In genomic region chr12:73604762-73605161, GRCm38 (mm10) we compare ENCODE assay signal across 24 mouse cellular contexts. TPM values are rescaled to one million over a fixed set of nuclear protein-coding genes. Genes with fewer than 3 reads are reported as not detected.
DNase-seq lines count a peak whose midpoint lies in the region; ATAC-seq lines count a peak whose summit lies in the region.
"Had no signal": no experiment of that assay in that cellular context is flagged by ENCODE, and none has a peak within 500 bp of the region (broad histone marks: within the 10 kb centered on the region; RNA-seq: fewer than 3 reads in every experiment).

No protein-coding gene starts in this region.

- H3K36me3 ChIP-seq in heart, embryonic 10.5 days = no peaks in the 10 kb centered on the region
- no peaks in the 10 kb centered on the region for H3K36me3 ChIP-seq in hindbrain, embryonic 12.5 days
- H3K36me3 ChIP-seq: heart, embryonic 13.5 days; limb, embryonic 13.5 days; liver, embryonic 13.5 days; midbrain, embryonic 12.5 days; neural tube, embryonic 13.5 days had no signal

- WGBS in heart, embryonic 10.5 days = 54% methylated on average over 12 of the region's 12 CpGs
- WGBS in hindbrain, embryonic 12.5 days = 70% methylated on average over 12 of the region's 12 CpGs

- H3K27me3 ChIP-seq in heart, embryonic 10.5 days (ENCODE audit: insufficient read depth, poor library complexity, severe bottlenecking) = no peaks in the 10 kb centered on the region
- H3K27me3 ChIP-seq in hindbrain, embryonic 12.5 days = no peaks in the 10 kb centered on the region
- H3K27me3 ChIP-seq: heart, embryonic 13.5 days; limb, embryonic 13.5 days; liver, embryonic 13.5 days; neural tube, embryonic 13.5 days had no signal

- H3K4me3 ChIP-seq in heart, embryonic 10.5 days = no peak overlapping the region
- H3K4me3 ChIP-seq in hindbrain, embryonic 12.5 days = no peak overlapping the region
- H3K4me3 ChIP-seq: heart, embryonic 13.5 days; limb, embryonic 13.5 days; liver, embryonic 13.5 days; midbrain, embryonic 12.5 days; neural tube, embryonic 13.5 days had no signal

- H3K27ac ChIP-seq in heart, embryonic 10.5 days = no peak overlapping the region
- no peak overlapping the region for H3K27ac ChIP-seq in hindbrain, embryonic 12.5 days
- H3K27ac ChIP-seq: heart, embryonic 13.5 days; limb, embryonic 13.5 days; liver, embryonic 13.5 days; midbrain, embryonic 12.5 days; neural tube, embryonic 13.5 days had no signal

- no peak for ATAC-seq in hindbrain, embryonic 12.5 days (ENCODE audit: low FRiP score)
- ATAC-seq: forebrain, embryonic 16.5 days; hindbrain, embryonic 16.5 days had no signal

- peak; percentile 91 for DNase-seq in heart, adult 11 months
- DNase-seq in heart, embryonic 10.5 days (ENCODE audit: low spot score) = no peak
- peak; percentile 84 for DNase-seq in T-cell, adult 2 months (ENCODE audit: low spot score)
- DNase-seq in naive thymus-derived CD4-positive, alpha-beta T cell, adult 2 months (ENCODE audit: low read depth) = peak; percentile 89
- peak; percentile 74 for DNase-seq in thymus, postnatal 14 days
- no peak for DNase-seq in right cerebral cortex, postnatal 10 days (ENCODE audit: low spot score in 2 of 2)
- no peak for DNase-seq in adrenal gland, postnatal 4 days (ENCODE audit: low spot score in 2 of 2)
- DNase-seq: adrenal gland, adult 8-10 months; cerebellum, postnatal 14 days; heart, postnatal 4 days; kidney, adult 18-20 months; kidney, postnatal 14 days; liver, embryonic 13.5 days; lung, embryonic 14.5 days; right cerebral cortex, postnatal 14 days had no signal

- no peak overlapping the region for H3K4me2 ChIP-seq in hindbrain, embryonic 12.5 days (replicated peaks)
- H3K4me2 ChIP-seq: heart, embryonic 13.5 days; limb, embryonic 13.5 days; liver, embryonic 13.5 days; lung, embryonic 14.5 days; midbrain, embryonic 12.5 days; neural tube, embryonic 13.5 days had no signal

- H3K4me1 ChIP-seq in heart, embryonic 10.5 days = peaks cover 35% of the 10 kb centered on the region
- peaks cover 16% of the 10 kb centered on the region for H3K4me1 ChIP-seq in hindbrain, embryonic 12.5 days

- no peaks in the 10 kb centered on the region for H3K9me3 ChIP-seq in heart, embryonic 10.5 days
- H3K9me3 ChIP-seq in hindbrain, embryonic 12.5 days (replicated peaks) = no peaks in the 10 kb centered on the region
- H3K9me3 ChIP-seq: heart, embryonic 13.5 days; limb, embryonic 13.5 days; liver, embryonic 13.5 days; midbrain, embryonic 12.5 days; neural tube, embryonic 13.5 days had no signal

- no peak overlapping the region for H3K9ac ChIP-seq in hindbrain, embryonic 12.5 days
- H3K9ac ChIP-seq: heart, embryonic 13.5 days; limb, embryonic 13.5 days; liver, embryonic 13.5 days; lung, embryonic 14.5 days; midbrain, embryonic 12.5 days; neural tube, embryonic 13.5 days had no signal

RNA-seq across cellular contexts. Expression of gene Prkch, which starts 20.2 kb away (rescaled TPM):
- polyA plus RNA-seq in heart, embryonic 10.5 days (2016; fragmentation: Nextera tagmentation; extraction: Ambion mirVana) = 15.8 and 16.9 TPM in 2 replicates
- 10 to 100 TPM; 19.3 to 21.3 TPM for total RNA-seq in adrenal gland, postnatal 4 days (2021)
- polyA plus RNA-seq in hindbrain, embryonic 12.5 days (2016; fragmentation: Nextera tagmentation; extraction: Ambion mirVana) = 11.0 TPM in 2 replicates

RNA-seq across cellular contexts. Expression of gene Tmem30b, which starts 58.6 kb away (rescaled TPM):
- polyA plus RNA-seq in heart, embryonic 10.5 days (2016; fragmentation: Nextera tagmentation; extraction: Ambion mirVana) = 0.30 and 2.4 TPM in 2 replicates
- 1 to 10 TPM; 2.8 to 3.3 TPM for total RNA-seq in adrenal gland, postnatal 4 days (2021)
- polyA plus RNA-seq in hindbrain, embryonic 12.5 days (2016; fragmentation: Nextera tagmentation; extraction: Ambion mirVana) = 5.7 and 7.1 TPM in 2 replicates
- total RNA-seq: monocyte, adult 5-6 weeks had no signal
- polyA plus RNA-seq: macrophage had no signal

Comparison
In these comparisons a context has a peak if more than half of its experiments do, and no peak if none do; other contexts are left out.
1. DNase-seq: peak in heart, adult 11 months (single experiment), T-cell, adult 2 months (single experiment), naive thymus-derived CD4-positive, alpha-beta T cell, adult 2 months (single experiment) and thymus, postnatal 14 days (single experiment); none in heart, embryonic 10.5 days (single experiment), right cerebral cortex, postnatal 10 days (0 of 2) and adrenal gland, postnatal 4 days (0 of 2).